Mouse (Mus musculus) spleen, postnatal 36 days (tissue): ENCODE measurements around the gene Ttc39a.

Experiments used
- DNase-seq, 2 experiments: peaks; one replicate each; pipeline ENCODE4 v3.0.0; 2022; ENCODE audit warnings: low spot score in 2 of 2, mixed read lengths in 1 of 2

Ttc39a gene

GRCm38 (mm10) chr4:109420138-109420795, 13.8 kb downstream of the Ttc39a start:
- DNase-seq, result no peak

GRCm38 (mm10) chr4:109421608-109422007, 15.2 kb downstream of the Ttc39a start:
- DNase-seq, result no peak

- DNase-seq, result no peak
Measured at GRCm38 (mm10) chr4:109422436-109422835, 16.0 kb downstream of the Ttc39a start.

GRCm38 (mm10) chr4:109423438-109423837, 17.0 kb downstream of the Ttc39a start:
- no peak for DNase-seq

GRCm38 (mm10) chr4:109427058-109427457, 20.6 kb downstream of the Ttc39a start:
- no peak for DNase-seq

GRCm38 (mm10) chr4:109430250-109430649, 23.8 kb downstream of the Ttc39a start:
- no peak for DNase-seq

GRCm38 (mm10) chr4:109430854-109431253, 24.4 kb downstream of the Ttc39a start:
- peak; percentile 72 to 78 for DNase-seq

GRCm38 (mm10) chr4:109432668-109433375, 26.4 kb downstream of the Ttc39a start:
- DNase-seq, result no peak

GRCm38 (mm10) chr4:109433641-109434040, 27.2 kb downstream of the Ttc39a start:
- no peak for DNase-seq

- no peak for DNase-seq
Measured at GRCm38 (mm10) chr4:109434256-109434655, 27.8 kb downstream of the Ttc39a start.

GRCm38 (mm10) chr4:109437913-109438878, 31.8 kb downstream of the Ttc39a start:
- DNase-seq, result peak; percentile 55 to 61

- peak in 1 of 2 experiments; percentile 20 for DNase-seq
Measured at GRCm38 (mm10) chr4:109439101-109439500, 32.7 kb downstream of the Ttc39a start.

GRCm38 (mm10) chr4:109439825-109440248, 33.4 kb downstream of the Ttc39a start:
- DNase-seq, result peak; percentile 48 to 72

- DNase-seq, result no peak
Measured at GRCm38 (mm10) chr4:109440381-109440780, 34.0 kb downstream of the Ttc39a start.

GRCm38 (mm10) chr4:109441000-109441399, 34.6 kb downstream of the Ttc39a start:
- no peak for DNase-seq

- DNase-seq, result no peak
Measured at GRCm38 (mm10) chr4:109442126-109442525, 35.7 kb downstream of the Ttc39a start.

- DNase-seq, result peak in 1 of 2 experiments; percentile 37
Measured at GRCm38 (mm10) chr4:109442649-109443048, 36.2 kb downstream of the Ttc39a start.

GRCm38 (mm10) chr4:109444471-109444870, 38.0 kb downstream of the Ttc39a start:
- no peak for DNase-seq

- no peak for DNase-seq
Measured at GRCm38 (mm10) chr4:109444951-109445350, 38.5 kb downstream of the Ttc39a start.

GRCm38 (mm10) chr4:109445397-109445796, 39.0 kb downstream of the Ttc39a start:
- DNase-seq, result peak; percentile 64 to 77

GRCm38 (mm10) chr4:109445956-109446355, 39.5 kb downstream of the Ttc39a start:
- no peak for DNase-seq

GRCm38 (mm10) chr4:109448531-109448930, 42.1 kb downstream of the Ttc39a start:
- no peak for DNase-seq
